Mouse (Mus musculus) kidney, postnatal 4 days (tissue): ENCODE measurements at regions not wholly inside any gene's neighbourhood (a gene's known extent, or its start where the extent isn't known, plus 50 kb on each side); places are given as distances from the start of the nearest gene placed in this dataset.

Source experiments
- DNase-seq, 2 experiments: peaks; one replicate each; pipeline ENCODE4 v3.0.0; 2021; ENCODE audit warnings: mixed read lengths in 2 of 2

- DNase-seq: peak in 1 of 2 experiments; percentile 26
Measured at GRCm38 (mm10) chr14:25383169-25383824, 75.7 kb upstream of the Zmiz1 start.

GRCm38 (mm10) chr14:25385644-25386043, 73.3 kb upstream of the Zmiz1 start:
- DNase-seq: peak in 1 of 2 experiments; percentile 27

- no peak for DNase-seq
Measured at GRCm38 (mm10) chr14:25387780-25388179, 71.2 kb upstream of the Zmiz1 start.

- DNase-seq: peak in 1 of 2 experiments; percentile 21
Measured at GRCm38 (mm10) chr14:25389314-25389713, 69.7 kb upstream of the Zmiz1 start.

GRCm38 (mm10) chr14:25392412-25392811, 66.6 kb upstream of the Zmiz1 start:
- peak in 1 of 2 experiments; percentile 38 for DNase-seq

- DNase-seq: no peak
Measured at GRCm38 (mm10) chr14:25392940-25393339, 66.0 kb upstream of the Zmiz1 start.

- no peak for DNase-seq
Measured at GRCm38 (mm10) chr14:25394931-25395330, 64.1 kb upstream of the Zmiz1 start.

GRCm38 (mm10) chr14:25396990-25397531, 61.9 kb upstream of the Zmiz1 start:
- DNase-seq: peak; percentile 75 to 83

GRCm38 (mm10) chr14:25397751-25398150, 61.2 kb upstream of the Zmiz1 start:
- DNase-seq: peak; percentile 24 to 42

- no peak for DNase-seq
Measured at GRCm38 (mm10) chr14:25398745-25399144, 60.2 kb upstream of the Zmiz1 start.

GRCm38 (mm10) chr14:25399286-25399685, 59.7 kb upstream of the Zmiz1 start:
- no peak for DNase-seq

- DNase-seq: peak in 1 of 2 experiments; percentile 41
Measured at GRCm38 (mm10) chr14:25401104-25401963, 57.7 kb upstream of the Zmiz1 start.

GRCm38 (mm10) chr14:25402409-25402808, 56.6 kb upstream of the Zmiz1 start:
- DNase-seq: no peak

GRCm38 (mm10) chr14:25405191-25405590, 53.8 kb upstream of the Zmiz1 start:
- peak; percentile 32 to 47 for DNase-seq

- DNase-seq: peak; percentile 26 to 51
Measured at GRCm38 (mm10) chr14:25406059-25406458, 52.9 kb upstream of the Zmiz1 start.

- no peak for DNase-seq
Measured at GRCm38 (mm10) chr14:25406613-25407012, 52.4 kb upstream of the Zmiz1 start.

GRCm38 (mm10) chr14:25407111-25407510, 51.9 kb upstream of the Zmiz1 start:
- DNase-seq: no peak
